Mouse (Mus musculus) testis, postnatal 10 days (tissue): ENCODE results near the gene Tspyl2.
A peak's percentile ranks its signal among the peaks of the same experiment; 100 is the strongest.
"Not testable (repeated sequence)": the region's sequence is repeated elsewhere in the genome, so short reads cannot be mapped to it uniquely, and the experiment has no call there.

ENCODE experiments used
- DNase-seq: peaks from one replicate; pipeline ENCODE4 v3.0.0; 2021; ENCODE audit warnings: low spot score

The Tspyl2 gene

GRCm38 (mm10) chrX:152342358-152342901 is at the start of gene Tspyl2:
Gene Tspyl2 (minus strand): TSS chrX:152342425.
- DNase-seq, result peak; percentile 94

GRCm38 (mm10) chrX:152368397-152369273 is 26.4 kb upstream of the Tspyl2 start, which contains the start of gene Gpr173:
Gene Gpr173 (minus strand): TSS chrX:152368704.
- peak; percentile 69 for DNase-seq

GRCm38 (mm10) chrX:152368054-152368396 is 25.8 kb upstream of the Tspyl2 start:
- DNase-seq, result no peak

GRCm38 (mm10) chrX:152366418-152366817 is 24.2 kb upstream of the Tspyl2 start:
- DNase-seq, result no peak

GRCm38 (mm10) chrX:152352553-152353153 is 10.4 kb upstream of the Tspyl2 start:
- DNase-seq, result no peak

GRCm38 (mm10) chrX:152347041-152347440 is 4.8 kb upstream of the Tspyl2 start:
- DNase-seq, result no peak

GRCm38 (mm10) chrX:152346587-152346986 is 4.4 kb upstream of the Tspyl2 start:
- no peak for DNase-seq

GRCm38 (mm10) chrX:152342903-152343302 is 678 bp upstream of the Tspyl2 start:
- DNase-seq, result no peak

GRCm38 (mm10) chrX:152341496-152341895 is 729 bp downstream of the Tspyl2 start:
- DNase-seq, result no peak

- peak; percentile 90 for DNase-seq
Observed at GRCm38 (mm10) chrX:152336546-152337332, 5.5 kb downstream of the Tspyl2 start.

GRCm38 (mm10) chrX:152336123-152336522 is 6.1 kb downstream of the Tspyl2 start:
- DNase-seq, result not testable (repeated sequence)

- DNase-seq, result not testable (repeated sequence)
Observed at GRCm38 (mm10) chrX:152329400-152329799, 12.8 kb downstream of the Tspyl2 start.

GRCm38 (mm10) chrX:152327689-152328052 is 14.6 kb downstream of the Tspyl2 start:
- no peak for DNase-seq

- peak; percentile 65 for DNase-seq
Observed at GRCm38 (mm10) chrX:152326996-152327688, 15.1 kb downstream of the Tspyl2 start, which contains the start of gene Kantr. Gene Kantr (minus strand): TSS chrX:152327495.

- DNase-seq, result no peak
Observed at GRCm38 (mm10) chrX:152323584-152323983, 18.6 kb downstream of the Tspyl2 start.

GRCm38 (mm10) chrX:152322776-152323175 is 19.4 kb downstream of the Tspyl2 start:
- DNase-seq, result no peak

GRCm38 (mm10) chrX:152320535-152320934 is 21.7 kb downstream of the Tspyl2 start:
- no peak for DNase-seq

GRCm38 (mm10) chrX:152307942-152308341 is 34.3 kb downstream of the Tspyl2 start:
- DNase-seq, result peak; percentile 46

- DNase-seq, result no peak
Observed at GRCm38 (mm10) chrX:152307371-152307770, 34.9 kb downstream of the Tspyl2 start.

GRCm38 (mm10) chrX:152306224-152306623 is 36.0 kb downstream of the Tspyl2 start:
- DNase-seq, result no peak

- DNase-seq, result not testable (repeated sequence)
Observed at GRCm38 (mm10) chrX:152287026-152287425, 55.2 kb downstream of the Tspyl2 start.
